Mouse (Mus musculus) CH12.LX (cell line): Measurements from ENCODE around the gene Iqcd. TPM values are rescaled to one million over a fixed set of nuclear protein-coding genes. Genes with fewer than 3 reads are reported as not detected.

Experiments
- DNase-seq: peaks from one replicate; pipeline ENCODE4 v3.0.0-alpha.2; 2013; ENCODE audit errors: extremely low read depth
- H3K27ac ChIP-seq: 2 replicates; pipeline ENCODE4 v1.5.1; 2012; ENCODE audit warnings: low read depth, mild to moderate bottlenecking, control low read depth, moderate library complexity; ENCODE audit not compliant: insufficient read depth
- H3K27me3 ChIP-seq: replicated peaks from 2 replicates; pipeline ENCODE3; 2012; ENCODE audit warnings: inconsistent platforms
- H3K36me3 ChIP-seq, 2 experiments: replicated peaks in 1 of 2; 2 replicates each; pipeline versions ENCODE3 to v1.6.1; 2012; ENCODE audit warnings: inconsistent platforms in 1 of 2, low read length in 1 of 2, mild to moderate bottlenecking in 1 of 2, mixed read lengths in 1 of 2, moderate library complexity in 1 of 2; ENCODE audit not compliant: control insufficient read depth in 1 of 2, insufficient read depth in 1 of 2
- H3K4me1 ChIP-seq, 2 experiments: 2 replicates each; pipeline ENCODE4 v1.6.1; 2012; ENCODE audit warnings: inconsistent platforms in 1 of 2, moderate library complexity in 1 of 2; ENCODE audit not compliant: insufficient read depth in 2 of 2, control insufficient read depth in 1 of 2
- H3K4me2 ChIP-seq: 2 replicates; pipeline ENCODE4 v1.6.1; 2012; ENCODE audit warnings: low read depth, mild to moderate bottlenecking, control low read depth; ENCODE audit not compliant: poor library complexity, insufficient read depth, severe bottlenecking
- H3K4me3 ChIP-seq, 3 experiments: fragments of 150-350 bp in 1 of 3; sonication (generic) in 1 of 3; replicated peaks in 1 of 3; 2 replicates each; pipeline versions ENCODE3 to v1.5.1; 2011 to 2012; ENCODE audit warnings: low read depth in 2 of 3, low read length in 2 of 3, mild to moderate bottlenecking in 2 of 3, moderate library complexity in 2 of 3, control low read depth in 1 of 3, improper control_type of control experiment in 1 of 3, inconsistent platforms in 1 of 3, mixed read lengths in 1 of 3; ENCODE audit not compliant: poor library complexity in 1 of 3
- H3K79me2 ChIP-seq: replicated peaks from 2 replicates; pipeline ENCODE4 v1.6.1; 2012; ENCODE audit warnings: mild to moderate bottlenecking, moderate library complexity; ENCODE audit not compliant: control insufficient read depth, poor library complexity, insufficient read depth, severe bottlenecking; ENCODE audit errors: extremely low read depth
- H3K9ac ChIP-seq: 2 replicates; pipeline ENCODE4 v1.6.1; 2012; ENCODE audit warnings: low read depth, mild to moderate bottlenecking, control low read depth, moderate library complexity; ENCODE audit not compliant: insufficient read depth
- H3K9me3 ChIP-seq: replicated peaks from 2 replicates; pipeline ENCODE3; 2012; ENCODE audit warnings: low read length, inconsistent platforms, mixed read lengths
- BHLHE40 ChIP-seq: IDR thresholded peaks from 2 replicates; pipeline ENCODE4 v1.6.1; 2011; ENCODE audit warnings: mild to moderate bottlenecking, low read depth, low read length, improper control_type of control experiment
- CHD2 ChIP-seq: IDR thresholded peaks from 2 replicates; pipeline ENCODE4 v1.6.1; 2011; ENCODE audit warnings: low read length, improper control_type of control experiment
- CTCF ChIP-seq, 2 experiments: IDR thresholded peaks in 1 of 2; conservative IDR thresholded peaks in 1 of 2; 2 replicates each; pipeline ENCODE4 v1.5.1; 2011 to 2012; ENCODE audit warnings: low read depth in 2 of 2, low read length in 2 of 2, improper control_type of control experiment in 1 of 2, inconsistent platforms in 1 of 2, mild to moderate bottlenecking in 1 of 2, moderate library complexity in 1 of 2
- E2F4 ChIP-seq: IDR thresholded peaks from 2 replicates; pipeline ENCODE4 v1.6.1; 2011; ENCODE audit warnings: low read depth, low read length, improper control_type of control experiment; ENCODE audit not compliant: insufficient replicate concordance
- EP300 ChIP-seq: IDR thresholded peaks from 2 replicates; pipeline ENCODE4 v1.6.1; 2011; ENCODE audit warnings: low read length, improper control_type of control experiment
- ETS1 ChIP-seq: conservative IDR thresholded peaks from 2 replicates; pipeline ENCODE4 v1.6.1; 2012; ENCODE audit warnings: low read depth, mild to moderate bottlenecking, inconsistent platforms, low read length, improper control_type of control experiment, moderate library complexity
- HCFC1 ChIP-seq: IDR thresholded peaks from 2 replicates; pipeline ENCODE4 v1.6.1; 2012; ENCODE audit warnings: low read depth, mild to moderate bottlenecking, inconsistent platforms, low read length, improper control_type of control experiment
- IRF4 ChIP-seq: IDR thresholded peaks from 2 replicates; pipeline ENCODE4 v1.6.1; 2014; ENCODE audit warnings: low read depth, mild to moderate bottlenecking, inconsistent platforms, low read length, improper control_type of control experiment
- JUN ChIP-seq: IDR thresholded peaks from 2 replicates; pipeline ENCODE4 v1.6.1; 2011; ENCODE audit warnings: low read depth, mild to moderate bottlenecking, low read length, improper control_type of control experiment, moderate library complexity; ENCODE audit not compliant: insufficient read depth
- MAX ChIP-seq: IDR thresholded peaks from 2 replicates; pipeline ENCODE4 v1.6.1; 2011; ENCODE audit warnings: low read length, improper control_type of control experiment
- MAZ ChIP-seq: IDR thresholded peaks from 2 replicates; pipeline ENCODE4 v1.6.1; 2012; ENCODE audit warnings: low read depth, mild to moderate bottlenecking, inconsistent platforms, low read length, improper control_type of control experiment, moderate library complexity
- MEF2A ChIP-seq: IDR thresholded peaks from 2 replicates; pipeline ENCODE4 v1.6.1; 2014; ENCODE audit warnings: low read depth, mild to moderate bottlenecking, inconsistent platforms, low read length, improper control_type of control experiment, borderline replicate concordance
- MXI1 ChIP-seq: IDR thresholded peaks from 2 replicates; pipeline ENCODE4 v1.6.1; 2011; ENCODE audit warnings: mild to moderate bottlenecking, low read depth, low read length, improper control_type of control experiment
- NELFE ChIP-seq: IDR thresholded peaks from 2 replicates; pipeline ENCODE4 v1.6.1; 2011; ENCODE audit warnings: low read depth, low read length, improper control_type of control experiment
- PAX5 ChIP-seq: IDR thresholded peaks from 2 replicates; pipeline ENCODE4 v1.6.1; 2012; ENCODE audit warnings: low read length, inconsistent platforms, mixed read lengths
- POLR2A ChIP-seq: IDR thresholded peaks from 2 replicates; pipeline ENCODE4 v1.6.1; 2011; ENCODE audit warnings: low read depth, mild to moderate bottlenecking, improper control_type of control experiment, low read length
- POLR2AphosphoS2 ChIP-seq: IDR thresholded peaks from 2 replicates; pipeline ENCODE4 v1.6.1; 2011; ENCODE audit warnings: low read depth, low read length, improper control_type of control experiment
- RAD21 ChIP-seq: IDR thresholded peaks from 2 replicates; pipeline ENCODE4 v1.6.1; 2011; ENCODE audit warnings: low read depth, mild to moderate bottlenecking, low read length, improper control_type of control experiment, moderate library complexity
- TCF12 ChIP-seq: IDR thresholded peaks from 2 replicates; pipeline ENCODE4 v1.6.1; 2014; ENCODE audit warnings: low read depth, mild to moderate bottlenecking, inconsistent platforms, low read length, improper control_type of control experiment
- ZKSCAN1 ChIP-seq: IDR thresholded peaks from 2 replicates; pipeline ENCODE4 v1.6.1; 2012; ENCODE audit warnings: low read depth, inconsistent platforms, low read length, improper control_type of control experiment, borderline replicate concordance
- dilution Hi-C: fragments of 300-500 bp; cut with MboI; formaldehyde crosslinking; loops from 2 replicates; pipeline ENCODE4 v1.14.3; 2020; ENCODE audit warnings: low sequenced_read_pairs; ENCODE audit not compliant: extremely low pct_unique_long_range_greater_than_20kb, extremely low pct_ligation_motif_present
- in situ Hi-C: fragments of 300-500 bp; cut with MboI; formaldehyde crosslinking; loops from 3 replicates; pipeline ENCODE4 v1.14.3; 2019; ENCODE audit warnings: low sequenced_read_pairs, low pct_ligation_motif_present, low pct_unique_long_range_greater_than_20kb, mixed read lengths
- polyA plus RNA-seq: library from polyadenylated mRNA; unstranded; fragments of >175 nt; gene quantifications from 2 replicates; pipeline ENCODE4 v1.2.1, GENCODE M21; 2012; ENCODE audit warnings: low read depth; ENCODE audit not compliant: insufficient read length
- total RNA-seq, 2 experiments: library from RNA; depleted of rRNA; stranded (reverse); fragments of 300-350 nt in 1 of 2; fragments of >200 nt in 1 of 2; gene quantifications; 2 replicates each; pipeline ENCODE4 v1.2.3; 2012 to 2014

Gene Iqcd
- total and polyA plus RNA-seq, 3 experiments: 0.59 to 0.77 TPM; not detected in 1

GRCm38 (mm10) chr5:120631892-120632291 is 43.1 kb downstream of the Iqcd start:
- no peaks in the 10 kb centered on the region for H3K79me2 ChIP-seq
- H3K4me3 ChIP-seq: no peak overlapping the region
- H3K4me2 ChIP-seq: no peak overlapping the region
- H3K36me3 ChIP-seq: peaks cover 22 to 39% of the 10 kb centered on the region in 2 experiments
- no peak overlapping the region for H3K9ac ChIP-seq
- in situ Hi-C loops: no loop called here
- H3K4me1 ChIP-seq: peaks cover 24 to 48% of the 10 kb centered on the region in 2 experiments
- no peaks in the 10 kb centered on the region for H3K27me3 ChIP-seq
- TF ChIP-seq ZKSCAN1: no peak
- TF ChIP-seq CTCF (conservative IDR thresholded peaks at IDR 0.05 in 1 of 2, IDR thresholded peaks at IDR 0.05 in 1 of 2; ENCODE audit: low read depth in 2 of 2, low read length in 2 of 2): peak in 1 of 2 experiments; percentile 23; a peak in 3 of 4 replicates
- H3K27ac ChIP-seq: no peak overlapping the region
- DNase-seq: no peak
- dilution Hi-C loops: no loop called here
- peaks cover 23% of the 10 kb centered on the region for H3K9me3 ChIP-seq

DNA sequence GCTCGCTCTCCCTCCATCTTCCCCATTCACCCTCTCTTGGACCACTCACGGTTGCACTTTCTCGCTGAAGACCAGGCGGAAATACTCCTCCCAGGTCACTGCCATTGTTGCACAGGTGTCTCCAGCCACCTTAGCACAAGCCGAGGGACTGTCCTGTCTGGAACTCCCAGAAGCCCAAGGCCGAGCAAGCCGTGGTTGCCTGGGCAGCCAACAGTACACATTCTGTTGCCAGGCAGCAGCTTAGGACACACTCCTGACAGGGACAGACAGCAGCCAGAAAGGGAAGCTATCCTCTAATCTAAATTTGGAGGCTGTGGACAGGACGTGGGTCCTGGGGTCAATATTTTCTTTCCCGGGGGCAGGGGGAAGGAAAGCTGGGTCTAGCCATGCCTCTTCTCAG is 45.3 kb downstream of the Iqcd start, which contains the start of gene Cfap73:
Cfap73 (minus strand) TSS at position 105 of the 400 bp plus-strand sequence.
- no peaks in the 10 kb centered on the region for H3K79me2 ChIP-seq
- H3K9ac ChIP-seq: no peak within 1 kb of the TSS
- no peak within 1 kb of the TSS for H3K4me3 ChIP-seq
- no peaks in the 10 kb centered on the region for H3K27me3 ChIP-seq
- dilution Hi-C loops: no loop called here
- H3K36me3 ChIP-seq: peaks cover 2 to 16% of the 10 kb centered on the region in 2 experiments
- in situ Hi-C loops: no loop called here
- H3K27ac ChIP-seq: no peak within 1 kb of the TSS
- TF ChIP-seq IRF4 (no peak), CTCF (conservative IDR thresholded peaks at IDR 0.05 in 1 of 2, IDR thresholded peaks at IDR 0.05 in 1 of 2; ENCODE audit: low read depth in 2 of 2, low read length in 2 of 2) (no peak), EP300 (no peak), BHLHE40 (no peak), E2F4 (no peak), RAD21 (no peak), TCF12 (0 out of 2 replicates have a peak, but pooled peaks have one; percentile 6)
- no peak within 1 kb of the TSS for H3K4me2 ChIP-seq
- H3K4me1 ChIP-seq: peaks cover 15 to 26% of the 10 kb centered on the region in 2 experiments
- no peak for DNase-seq
- H3K9me3 ChIP-seq: peaks cover 23% of the 10 kb centered on the region

DNA sequence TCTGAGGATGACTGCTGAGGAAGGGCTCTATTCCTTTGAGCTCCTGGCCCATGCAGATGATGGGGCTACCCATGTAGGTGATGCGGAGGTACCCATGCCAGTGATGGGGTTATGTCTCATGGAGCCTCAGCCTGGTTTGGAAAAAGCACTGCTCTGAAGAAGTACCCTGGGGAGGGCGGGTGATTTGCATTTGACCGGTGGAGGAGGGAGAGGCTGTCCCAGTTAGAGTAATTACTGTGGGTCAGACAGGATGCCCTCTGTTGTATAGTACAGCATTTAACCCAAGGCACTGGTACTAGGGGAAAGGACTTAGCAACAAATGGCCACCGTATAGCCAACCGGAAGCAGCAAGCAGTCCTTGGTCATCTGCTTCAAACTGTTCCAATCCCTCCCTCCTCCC is 46.0 kb downstream of the Iqcd start:
- peak; percentile 59 for DNase-seq
- Histone ChIP-seq H3K79me2 (no peaks in the 10 kb centered on the region), H3K4me2 (no peak overlapping the region)
- in situ Hi-C loops: no loop called here
- TF ChIP-seq CHD2 (peak; percentile 37; the same call in 1 of the 2 replicates), RAD21 (no peak), JUN (no peak), PAX5 (no peak), HCFC1 (no peak), E2F4 (no peak), POLR2A (0 out of 2 replicates have a peak, but pooled peaks have one; percentile 19), IRF4 (peak; percentile 11; the same call in 1 of the 2 replicates), NELFE (no peak), MAX (no peak), POLR2AphosphoS2 (no peak), MEF2A (peak; percentile 47; the same call in 1 of the 2 replicates), ETS1 (peak; percentile 34), MXI1 (no peak), MAZ (0 out of 2 replicates have a peak, but pooled peaks have one; percentile 65)
- TF ChIP-seq, all 38 proteins: peak for 6
- dilution Hi-C loops: no loop called here
- Histone ChIP-seq H3K4me3 (no peak overlapping the region), H3K27ac (no peak overlapping the region), H3K9ac (no peak overlapping the region), H3K27me3 (no peaks in the 10 kb centered on the region), H3K9me3 (peaks cover 23% of the 10 kb centered on the region), H3K4me1 (peaks cover 15 to 24% of the 10 kb centered on the region in 2 experiments), H3K36me3 (peaks cover 0 to 9% of the 10 kb centered on the region in 2 experiments)
